Mouse (Mus musculus) gastrocnemius, postnatal 25 days (tissue): ENCODE measurements at regions not wholly inside any gene's neighbourhood (a gene's known extent, or its start where the extent isn't known, plus 50 kb on each side); places are given as distances from the start of the nearest gene placed in this dataset.

ENCODE experiments used
- DNase-seq: peaks from one replicate; pipeline ENCODE4 v3.0.0; 2022

DNA sequence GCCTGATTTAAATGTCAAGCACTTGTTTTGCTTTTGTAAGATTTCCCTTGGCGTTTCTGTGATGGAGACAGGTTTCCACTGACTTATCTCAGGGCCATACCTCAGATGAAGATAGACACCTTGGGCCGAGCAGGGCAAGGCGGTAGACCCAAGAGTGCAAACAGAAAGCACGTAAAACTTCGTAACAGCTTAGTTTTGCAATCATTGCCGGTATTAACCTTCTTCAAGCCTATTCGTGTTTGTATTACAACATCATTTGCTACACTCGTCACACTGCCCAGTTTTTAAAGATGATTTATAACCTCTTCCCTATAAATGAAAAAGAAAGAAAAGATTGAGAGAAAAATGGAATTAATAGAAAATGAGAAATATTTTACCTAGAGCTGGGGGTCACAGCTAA is 56.6 kb upstream of the Ank start:
- DNase-seq = no peak

DNA sequence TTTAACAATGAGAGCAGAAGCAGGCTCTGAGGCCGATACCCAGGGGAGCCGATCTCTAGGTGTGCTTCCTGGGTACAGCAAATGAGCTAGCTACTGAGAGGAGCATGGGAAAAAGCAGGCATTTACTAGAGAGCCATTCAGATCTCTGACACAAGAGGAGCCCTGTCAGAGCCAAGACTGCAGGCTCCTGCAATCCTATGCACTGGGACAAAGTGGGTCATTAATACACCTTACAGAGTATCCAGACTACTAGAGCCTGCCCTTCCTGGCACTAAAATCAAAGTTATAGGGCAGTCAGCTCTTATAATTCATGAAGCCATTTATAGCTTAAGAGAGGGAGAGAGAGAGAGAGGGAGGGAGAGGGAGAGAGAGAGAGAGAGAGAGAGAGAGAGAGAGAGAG is 54.2 kb upstream of the Ank start:
- no peak for DNase-seq

DNA sequence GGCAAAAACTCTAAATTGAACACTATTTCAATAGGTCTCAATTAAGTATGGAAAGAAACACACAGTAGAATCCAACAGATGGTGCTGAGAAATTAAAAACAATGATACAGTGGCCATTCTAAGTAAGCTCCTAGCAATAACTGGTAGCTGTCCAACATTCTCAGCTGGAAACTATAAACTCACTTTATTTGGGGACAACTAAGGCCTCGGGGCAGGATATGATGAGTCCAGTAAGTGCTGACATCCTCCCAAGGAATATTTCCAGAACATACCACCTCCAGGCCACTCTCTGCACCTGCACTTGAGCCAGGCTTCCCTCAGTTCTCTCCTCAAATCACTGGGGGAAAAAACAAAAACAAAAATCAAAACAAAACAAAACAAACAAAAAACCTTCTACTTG is 53.7 kb upstream of the Ank start:
- DNase-seq = no peak

DNA sequence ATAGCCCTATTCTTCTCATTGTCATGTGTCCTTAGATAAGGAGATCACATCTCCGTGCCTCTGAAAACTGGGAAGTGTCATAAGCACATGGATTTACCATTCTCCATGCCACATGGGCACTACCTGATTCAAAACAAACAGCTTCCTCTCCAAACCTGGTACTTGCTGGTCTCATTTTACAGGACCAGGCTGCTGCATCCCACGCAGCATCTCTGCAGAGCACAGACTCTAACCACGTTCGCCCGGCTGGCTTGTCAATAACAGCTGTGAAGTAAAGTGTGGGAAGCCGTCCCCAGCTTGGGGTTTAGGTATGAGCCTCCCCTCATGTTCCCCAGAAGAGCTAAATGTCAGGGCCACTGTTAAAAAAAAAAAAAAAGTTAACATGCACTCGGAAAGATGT is 53.0 kb upstream of the Ank start:
- no peak for DNase-seq

DNA sequence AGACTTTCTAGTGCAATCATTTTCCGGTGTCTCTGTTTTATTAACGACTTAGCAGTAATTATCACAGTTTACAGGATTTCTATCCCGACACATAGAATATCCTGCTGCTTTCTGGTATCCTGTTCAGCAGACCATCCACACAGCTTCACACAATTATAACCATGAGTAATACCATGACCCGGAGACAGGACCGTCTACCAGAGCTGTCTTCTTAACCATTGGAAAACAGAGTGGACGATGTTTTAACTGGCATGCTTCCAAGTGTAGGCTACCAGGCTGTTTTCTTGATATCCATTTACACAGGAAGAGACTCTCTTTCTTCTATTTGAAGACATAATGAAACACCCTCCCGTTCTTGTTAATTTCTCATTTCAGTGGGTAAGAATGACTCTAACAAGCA is 51.7 kb upstream of the Ank start:
- no peak for DNase-seq
